Mouse (Mus musculus): Measurements from ENCODE around the gene Nutf2.

- TF ChIP-seq CTCF (IDR thresholded peaks at IDR 0.05; ENCODE audit: control insufficient read depth, insufficient read depth, low read length) (no peak), POLR2A (IDR thresholded peaks at IDR 0.05; ENCODE audit: borderline replicate concordance, control insufficient read depth, low read depth, low read length) (no peak)
Observed at GRCm38 (mm10) chr8:105874301-105874700, 13.9 kb downstream of the Nutf2 start.

Data from bone marrow, adult 2 months (tissue).